Mouse (Mus musculus) CH12.LX (cell line): ENCODE measurements around the gene Heyl.

ENCODE experiments used
- CHD2 ChIP-seq: IDR thresholded peaks from 2 replicates; pipeline ENCODE4 v1.6.1; 2011; ENCODE audit warnings: low read length, improper control_type of control experiment
- CTCF ChIP-seq, 2 experiments: IDR thresholded peaks in 1 of 2; conservative IDR thresholded peaks in 1 of 2; 2 replicates each; pipeline ENCODE4 v1.5.1; 2011 to 2012; ENCODE audit warnings: low read depth in 2 of 2, low read length in 2 of 2, improper control_type of control experiment in 1 of 2, inconsistent platforms in 1 of 2, mild to moderate bottlenecking in 1 of 2, moderate library complexity in 1 of 2
- HCFC1 ChIP-seq: IDR thresholded peaks from 2 replicates; pipeline ENCODE4 v1.6.1; 2012; ENCODE audit warnings: low read depth, mild to moderate bottlenecking, inconsistent platforms, low read length, improper control_type of control experiment
- MAX ChIP-seq: IDR thresholded peaks from 2 replicates; pipeline ENCODE4 v1.6.1; 2011; ENCODE audit warnings: low read length, improper control_type of control experiment
- MYC ChIP-seq: IDR thresholded peaks from 2 replicates; pipeline ENCODE4 v1.6.1; 2011; ENCODE audit warnings: low read depth, mild to moderate bottlenecking, improper control_type of control experiment, low read length
- POLR2A ChIP-seq: IDR thresholded peaks from 2 replicates; pipeline ENCODE4 v1.6.1; 2011; ENCODE audit warnings: low read depth, mild to moderate bottlenecking, improper control_type of control experiment, low read length
- TBP ChIP-seq: conservative IDR thresholded peaks from 2 replicates; pipeline ENCODE4 v1.6.1; 2011; ENCODE audit warnings: low read depth, low read length, improper control_type of control experiment

DNA sequence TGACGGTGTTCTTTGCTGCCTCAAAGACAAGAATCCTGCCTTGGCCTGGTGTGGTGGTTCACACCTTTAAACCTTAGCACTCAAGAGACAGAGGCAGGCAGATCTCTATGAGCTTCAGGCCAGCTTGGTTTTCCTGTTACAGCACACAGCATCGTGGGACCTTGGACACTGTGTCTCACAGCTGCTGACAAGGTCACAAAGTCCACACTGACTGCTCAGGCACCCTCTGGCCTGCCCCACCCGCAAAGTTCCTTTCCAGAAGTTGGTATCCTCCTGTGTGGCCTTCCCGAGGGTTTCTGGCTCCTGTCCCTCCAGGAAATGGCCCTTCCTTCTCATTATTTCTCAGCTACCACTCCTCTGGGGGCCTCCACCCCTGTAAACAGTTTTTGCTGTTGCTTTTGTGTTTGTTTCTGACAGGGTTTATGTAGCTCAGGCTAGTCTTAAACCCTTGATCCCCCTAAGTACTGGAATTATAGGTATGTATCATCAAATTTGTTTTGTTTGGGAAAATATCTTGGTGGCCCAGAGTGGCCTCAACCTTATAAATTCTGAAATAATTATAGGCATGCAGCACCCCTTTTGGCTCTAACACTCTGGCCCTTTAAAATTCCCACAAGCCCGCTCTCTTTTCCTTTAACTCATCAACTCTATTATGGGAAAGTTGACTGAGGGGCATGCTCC is 28.5 kb downstream of the Heyl start, which contains the start of gene Pabpc4:
- TF ChIP-seq MAX (no peak), CTCF (conservative IDR thresholded peaks at IDR 0.05 in 1 of 2, IDR thresholded peaks at IDR 0.05 in 1 of 2; ENCODE audit: low read depth in 2 of 2, low read length in 2 of 2) (no peak), HCFC1 (no peak), POLR2A (no peak), MYC (no peak), CHD2 (no peak), TBP (no peak)
